ENCODE assay signal across 30 mouse cellular contexts in genomic region chr10:39492146-39492545, GRCm38 (mm10).
DNase-seq lines count a peak whose midpoint lies in the region; ATAC-seq and TF ChIP-seq lines count a peak whose summit lies in the region.
"Had no signal": no experiment of that assay in that cellular context is flagged by ENCODE, and none has a peak within 500 bp of the region (broad histone marks: within the 10 kb centered on the region; RNA-seq: fewer than 3 reads in every experiment).

No protein-coding gene starts in this region.

- H3K4me3 ChIP-seq in hindbrain, embryonic 14.5 days (replicated peaks; ENCODE audit: low read length), result no peak overlapping the region
- no peak overlapping the region for H3K4me3 ChIP-seq in hindbrain, embryonic 12.5 days
- H3K4me3 ChIP-seq in intestine, postnatal 0 days (ENCODE audit: low read depth, low read length), result no peak overlapping the region
- H3K4me3 ChIP-seq: embryonic facial prominence, embryonic 10.5 days; embryonic facial prominence, embryonic 13.5 days; erythroblast, embryonic 14.5 days; forebrain, embryonic 12.5 days; forebrain, embryonic 15.5 days; heart, embryonic 10.5 days; heart, embryonic 13.5 days had no signal

- no peak overlapping the region for H3K9ac ChIP-seq in hindbrain, embryonic 14.5 days
- no peak overlapping the region for H3K9ac ChIP-seq in hindbrain, embryonic 12.5 days
- H3K9ac ChIP-seq in intestine, postnatal 0 days (ENCODE audit: low read depth, low read length), result no peak overlapping the region
- H3K9ac ChIP-seq: embryonic facial prominence, embryonic 13.5 days; forebrain, embryonic 12.5 days; forebrain, embryonic 15.5 days; heart, embryonic 13.5 days had no signal

- H3K4me2 ChIP-seq in hindbrain, embryonic 14.5 days (replicated peaks), result no peak overlapping the region
- no peak overlapping the region for H3K4me2 ChIP-seq in hindbrain, embryonic 12.5 days (replicated peaks)
- H3K4me2 ChIP-seq in intestine, postnatal 0 days (replicated peaks; ENCODE audit: low read depth), result no peak overlapping the region
- H3K4me2 ChIP-seq: embryonic facial prominence, embryonic 13.5 days; forebrain, embryonic 12.5 days; forebrain, embryonic 15.5 days; heart, embryonic 13.5 days had no signal

- DNase-seq in hindbrain, embryonic 14.5 days (ENCODE audit: low spot score), result no peak
- DNase-seq in CD4-positive helper T cell, adult 2 months (ENCODE audit: low read depth, low spot score), result peak; percentile 70
- DNase-seq in induced T-regulatory cell, adult 2 months (ENCODE audit: low read depth), result peak; percentile 76
- no peak for DNase-seq in layer of hippocampus, adult 9-11 months
- no peak for DNase-seq in yolk sac, embryonic 10.5 days (ENCODE audit: low spot score)
- DNase-seq: adrenal gland, adult 8-10 months; adrenal gland, postnatal 25 days; cerebellum, adult 11-12 months; cerebellum, adult 8-10 months; cerebellum, postnatal 10 days; cerebellum, postnatal 36 days; embryo, embryonic 11 days; gastrocnemius, postnatal 14 days; heart, postnatal 14 days; heart, postnatal 4 days; kidney, adult 11 months had no signal

- ATAC-seq in hindbrain, embryonic 14.5 days (ENCODE audit: low FRiP score), result no peak
- ATAC-seq in hindbrain, embryonic 12.5 days (ENCODE audit: low FRiP score), result no peak
- ATAC-seq in CD4-positive, CD25-positive, alpha-beta regulatory T cell, adult 4 months, result peak; percentile 37
- no peak for ATAC-seq in intestine, postnatal 0 days
- ATAC-seq: forebrain, embryonic 15.5 days; hindbrain, embryonic 16.5 days; Patski had no signal

- H3K27me3 ChIP-seq in hindbrain, embryonic 14.5 days (ENCODE audit: control insufficient read depth, insufficient read depth, low read length), result no peaks in the 10 kb centered on the region
- no peaks in the 10 kb centered on the region for H3K27me3 ChIP-seq in hindbrain, embryonic 12.5 days
- no peaks in the 10 kb centered on the region for H3K27me3 ChIP-seq in intestine, postnatal 0 days (replicated peaks; ENCODE audit: control insufficient read depth, insufficient read depth, low read length)
- H3K27me3 ChIP-seq: CH12.LX; embryonic facial prominence, embryonic 13.5 days; forebrain, embryonic 12.5 days; forebrain, embryonic 15.5 days; heart, embryonic 13.5 days; Patski had no signal

- H3K27ac ChIP-seq in hindbrain, embryonic 14.5 days, result peak overlapping the region; percentile 43; the same call in 1 of the 2 replicates
- no peak overlapping the region for H3K27ac ChIP-seq in hindbrain, embryonic 12.5 days
- no peak overlapping the region for H3K27ac ChIP-seq in intestine, postnatal 0 days (ENCODE audit: low read depth, low read length)
- H3K27ac ChIP-seq: embryonic facial prominence, embryonic 10.5 days; embryonic facial prominence, embryonic 13.5 days; forebrain, embryonic 12.5 days; forebrain, embryonic 15.5 days; heart, embryonic 10.5 days; heart, embryonic 13.5 days had no signal

- H3K9me3 ChIP-seq in hindbrain, embryonic 14.5 days (ENCODE audit: control insufficient read depth, low read length), result no peaks in the 10 kb centered on the region
- no peaks in the 10 kb centered on the region for H3K9me3 ChIP-seq in hindbrain, embryonic 12.5 days (replicated peaks)
- H3K9me3 ChIP-seq in intestine, postnatal 0 days (ENCODE audit: control insufficient read depth), result no peaks in the 10 kb centered on the region
- H3K9me3 ChIP-seq: embryonic facial prominence, embryonic 10.5 days; embryonic facial prominence, embryonic 13.5 days; forebrain, embryonic 12.5 days; forebrain, embryonic 15.5 days; G1E; heart, embryonic 10.5 days; heart, embryonic 13.5 days had no signal

- 76% methylated on average over 6 of the region's 6 CpGs for WGBS in hindbrain, embryonic 14.5 days
- 91% methylated on average over 6 of the region's 6 CpGs for WGBS in hindbrain, embryonic 12.5 days
- 81% methylated on average over 6 of the region's 6 CpGs for WGBS in intestine, postnatal 0 days

- TF ChIP-seq CTCF in intestine, postnatal 0 days (IDR thresholded peaks at IDR 0.05; ENCODE audit: low read depth), result no peak

- H3K36me3 ChIP-seq in hindbrain, embryonic 14.5 days (replicated peaks; ENCODE audit: control insufficient read depth, insufficient read depth), result no peaks in the 10 kb centered on the region
- H3K36me3 ChIP-seq in hindbrain, embryonic 12.5 days, result peaks cover 5% of the 10 kb centered on the region; the same call in 1 of the 2 replicates
- no peaks in the 10 kb centered on the region; the same call in 1 of the 2 replicates for H3K36me3 ChIP-seq in intestine, postnatal 0 days (ENCODE audit: control insufficient read depth, insufficient read depth)
- H3K36me3 ChIP-seq: forebrain, embryonic 12.5 days; heart, embryonic 10.5 days had no signal

- H3K4me1 ChIP-seq in hindbrain, embryonic 14.5 days (replicated peaks; ENCODE audit: control insufficient read depth, insufficient read depth, low read length), result peaks cover 35% of the 10 kb centered on the region
- peaks cover 29% of the 10 kb centered on the region for H3K4me1 ChIP-seq in hindbrain, embryonic 12.5 days
- H3K4me1 ChIP-seq in intestine, postnatal 0 days (replicated peaks; ENCODE audit: control insufficient read depth, insufficient read depth, low read length), result 0 out of 2 replicates have a peak, but pooled peaks cover 4% of the 10 kb centered on the region

Comparison
In these comparisons a context has a peak if more than half of its experiments do, and no peak if none do; other contexts are left out.
1. DNase-seq: peak in CD4-positive helper T cell, adult 2 months (single experiment) and induced T-regulatory cell, adult 2 months (single experiment); none in hindbrain, embryonic 14.5 days (single experiment), layer of hippocampus, adult 9-11 months (single experiment) and yolk sac, embryonic 10.5 days (single experiment).